Mouse (Mus musculus) G1E (cell line): ENCODE measurements around the gene Fbxl2.

Experiments used
- CTCF ChIP-seq: IDR thresholded peaks from 2 replicates; pipeline ENCODE4 v1.5.1; 2012; ENCODE audit warnings: low read depth, low read length, inconsistent platforms, mixed read lengths
- GATA1 ChIP-seq: IDR thresholded peaks from 2 replicates; pipeline ENCODE4 v1.6.1; 2012; ENCODE audit warnings: borderline replicate concordance, low read length, inconsistent platforms, mixed read lengths

DNA sequence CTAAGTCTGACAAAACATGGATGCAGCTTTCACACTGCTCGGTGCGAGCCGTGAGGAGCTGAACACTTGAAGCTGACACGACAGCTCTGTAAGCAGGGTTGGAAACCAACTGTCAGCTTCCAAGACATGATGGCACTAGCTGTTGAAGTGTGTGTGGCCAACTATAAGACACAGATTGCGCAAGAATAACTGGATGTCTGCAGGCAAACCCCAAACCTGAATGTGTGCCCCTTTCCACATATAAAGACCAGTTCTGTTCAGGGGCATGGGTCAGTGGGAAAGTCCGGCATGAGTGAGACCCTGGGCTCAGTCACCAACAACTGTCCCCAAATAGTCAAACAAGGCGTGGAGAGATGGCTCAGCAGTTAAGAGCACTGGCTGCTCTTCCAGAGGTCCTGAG lies 53.2 kb downstream of the Fbxl2 start:
- TF ChIP-seq GATA1, result no peak
- TF ChIP-seq CTCF, result no peak
